Mouse (Mus musculus) intestine, postnatal 0 days (tissue): ENCODE results near the gene Ugt1a6a. TPM values are rescaled to one million over a fixed set of nuclear protein-coding genes. Genes with fewer than 3 reads are reported as not detected.
"Not testable (repeated sequence)": the region's sequence is repeated elsewhere in the genome, so short reads cannot be mapped to it uniquely, and the experiment has no call there.

Source experiments
- ATAC-seq: fragments of 200-750 bp; cut with Nextera tagmentation; 2 replicates; pipeline ENCODE4 v1.8.0; 2017; ENCODE audit warnings: mild to moderate bottlenecking, moderate TSS enrichment, moderate library complexity
- H3K27ac ChIP-seq: fragments of 300-500 bp; sonication (generic); 2 replicates; pipeline ENCODE4 v1.5.1; 2014; ENCODE audit warnings: mild to moderate bottlenecking, low read depth, low read length, moderate library complexity
- H3K27me3 ChIP-seq: fragments of 300-500 bp; sonication (generic); replicated peaks from 2 replicates; pipeline ENCODE4 v1.6.1; 2014; ENCODE audit warnings: low read length, mixed read lengths; ENCODE audit not compliant: control insufficient read depth, insufficient read depth
- H3K36me3 ChIP-seq: fragments of 300-500 bp; sonication (generic); 2 replicates; pipeline ENCODE4 v1.6.1; 2014; ENCODE audit warnings: mild to moderate bottlenecking, moderate library complexity; ENCODE audit not compliant: control insufficient read depth, insufficient read depth
- H3K4me1 ChIP-seq: fragments of 300-500 bp; sonication (generic); replicated peaks from 2 replicates; pipeline ENCODE4 v1.6.1; 2014; ENCODE audit warnings: antibody characterized with exemption, low read length, mixed read lengths; ENCODE audit not compliant: control insufficient read depth, insufficient read depth
- H3K4me2 ChIP-seq: fragments of 300-500 bp; sonication (generic); replicated peaks from 2 replicates; pipeline ENCODE4 v1.6.1; 2014; ENCODE audit warnings: low read depth, mild to moderate bottlenecking, moderate library complexity
- H3K4me3 ChIP-seq: fragments of 300-500 bp; sonication (generic); 2 replicates; pipeline ENCODE4 v1.5.1; 2014; ENCODE audit warnings: low read depth, low read length
- H3K9ac ChIP-seq: fragments of 300-500 bp; sonication (generic); 2 replicates; pipeline ENCODE4 v1.6.1; 2014; ENCODE audit warnings: mild to moderate bottlenecking, low read depth, low read length
- H3K9me3 ChIP-seq: fragments of 300-500 bp; sonication (generic); 2 replicates; pipeline ENCODE4 v1.6.1; 2016; ENCODE audit warnings: mixed run types; ENCODE audit not compliant: control insufficient read depth
- CTCF ChIP-seq: sonication (generic); IDR thresholded peaks from 2 replicates; pipeline ENCODE4 v1.5.1; 2016; ENCODE audit warnings: low read depth, mild to moderate bottlenecking, control low read depth, antibody characterized with exemption, moderate library complexity
- WGBS: fragments of 180-500 bp; shearing (Covaris S2); extraction: QIAGEN DNeasy Blood & Tissue Kit; methylation state at CpG from one replicate; pipeline ENCODE4 v1.1.7; 2014; 5-methylcytosine and 5-hydroxymethylcytosine counted together
- polyA plus RNA-seq: library from polyadenylated mRNA; unstranded; fragments of >200 nt; fragmentation: Nextera tagmentation; extraction: Ambion mirVana; gene quantifications from 2 replicates; pipeline ENCODE4 v1.2.1, GENCODE M21; 2015

Ugt1a6a gene
- polyA plus RNA-seq, 1 experiment from 2014 or later, result 5.7 TPM

- H3K4me1 ChIP-seq, result no peaks in the 10 kb centered on the region
- H3K4me3 ChIP-seq, result no peak overlapping the region
- no peak for TF ChIP-seq CTCF
- no peak overlapping the region for H3K4me2 ChIP-seq
- no peaks in the 10 kb centered on the region for H3K27me3 ChIP-seq
- no peak overlapping the region for H3K9ac ChIP-seq
- WGBS, result 24% methylated on average over 2 of the region's 2 CpGs
- peak; percentile 31 for ATAC-seq
- H3K9me3 ChIP-seq, result no peaks in the 10 kb centered on the region
- no peaks in the 10 kb centered on the region for H3K36me3 ChIP-seq
- H3K27ac ChIP-seq, result no peak overlapping the region
These were observed 23.8 kb downstream of the Ugt1a6a start for GRCm38 (mm10) chr1:88158430-88158829.

- Histone ChIP-seq H3K4me3 (no peak within 1 kb of the TSS), H3K9me3 (no peaks in the 10 kb centered on the region; the same call in 1 of the 2 replicates), H3K27me3 (no peaks in the 10 kb centered on the region), H3K9ac (no peak within 1 kb of the TSS), H3K4me2 (no peak within 1 kb of the TSS), H3K27ac (no peak within 1 kb of the TSS), H3K36me3 (no peaks in the 10 kb centered on the region), H3K4me1 (no peaks in the 10 kb centered on the region)
- 78% methylated on average over 5 of the region's 5 CpGs for WGBS
- TF ChIP-seq CTCF, result no peak
- ATAC-seq, result no peak
These were observed 31.1 kb downstream of the Ugt1a6a start, which contains the start of gene Ugt1a5 for GRCm38 (mm10) chr1:88165711-88166110. Gene Ugt1a5, plus strand, starts transcription at chr1:88166012.

- 70% methylated on average over 5 of the region's 7 CpGs for WGBS
- not testable (repeated sequence) for H3K9me3 ChIP-seq, H3K9ac ChIP-seq, ATAC-seq, H3K27ac ChIP-seq, H3K27me3 ChIP-seq, H3K36me3 ChIP-seq, H3K4me3 ChIP-seq, H3K4me2 ChIP-seq, H3K4me1 ChIP-seq
These were observed 37.6 kb downstream of the Ugt1a6a start for GRCm38 (mm10) chr1:88172190-88172589.

- peaks cover 3% of the 10 kb centered on the region; the same call in 1 of the 2 replicates for H3K36me3 ChIP-seq
- no peak for ATAC-seq
- no peak overlapping the region for H3K4me2 ChIP-seq
- H3K4me1 ChIP-seq, result no peaks in the 10 kb centered on the region
- no peak overlapping the region for H3K4me3 ChIP-seq
- H3K9ac ChIP-seq, result no peak overlapping the region
- 95% methylated on average over 1 of the region's 1 CpGs for WGBS
- peaks cover 3% of the 10 kb centered on the region; the same call in 1 of the 2 replicates for H3K9me3 ChIP-seq
- H3K27ac ChIP-seq, result no peak overlapping the region
- no peaks in the 10 kb centered on the region for H3K27me3 ChIP-seq
- no peak for TF ChIP-seq CTCF
These were observed 45.0 kb downstream of the Ugt1a6a start for GRCm38 (mm10) chr1:88179657-88180056.

- Histone ChIP-seq H3K27me3 (no peaks in the 10 kb centered on the region), H3K27ac (no peak overlapping the region), H3K9ac (no peak overlapping the region), H3K9me3 (no peaks in the 10 kb centered on the region), H3K36me3 (no peaks in the 10 kb centered on the region), H3K4me2 (no peak overlapping the region), H3K4me3 (no peak overlapping the region), H3K4me1 (no peaks in the 10 kb centered on the region)
- peak; percentile 53 for ATAC-seq
- TF ChIP-seq CTCF, result no peak
- 68% methylated on average over 5 of the region's 5 CpGs for WGBS
These were observed 51.8 kb downstream of the Ugt1a6a start for GRCm38 (mm10) chr1:88186325-88186935.

GRCm38 (mm10) chr1:88192136-88192535, 57.5 kb downstream of the Ugt1a6a start:
- WGBS, result 72% methylated on average over 3 of the region's 3 CpGs
- Histone ChIP-seq H3K9ac (no peak overlapping the region), H3K27me3 (no peaks in the 10 kb centered on the region), H3K4me3 (no peak overlapping the region), H3K36me3 (no peaks in the 10 kb centered on the region), H3K4me1 (no peaks in the 10 kb centered on the region), H3K27ac (no peak overlapping the region), H3K4me2 (no peak overlapping the region), H3K9me3 (no peaks in the 10 kb centered on the region)
- ATAC-seq, result no peak
- TF ChIP-seq CTCF, result no peak
